20 mouse cellular contexts compared by ENCODE assay signal in the genomic region with DNA sequence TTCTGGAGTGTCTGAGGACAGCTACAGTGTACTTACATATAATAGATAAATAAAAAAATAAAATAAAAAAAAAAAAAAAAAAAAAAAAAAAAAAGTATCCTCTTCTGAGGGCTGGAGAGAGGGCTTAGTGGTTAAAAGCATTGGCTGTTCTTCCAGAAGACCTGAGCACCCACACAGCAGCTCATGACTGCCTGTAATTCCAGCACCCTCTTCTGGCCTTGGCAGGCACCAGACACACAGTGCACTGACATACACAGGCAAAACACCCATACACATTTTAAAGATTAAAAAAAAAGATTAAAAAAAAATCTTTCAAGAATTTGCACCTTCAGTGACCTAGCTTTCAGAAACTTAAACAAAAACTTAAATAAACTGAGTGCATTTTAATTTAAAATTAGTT. TPM values are rescaled to one million over a fixed set of nuclear protein-coding genes. Genes with fewer than 3 reads are reported as not detected.
DNase-seq lines count a peak whose midpoint lies in the region; ATAC-seq and TF ChIP-seq lines count a peak whose summit lies in the region.
"Had no signal": no experiment of that assay in that cellular context is flagged by ENCODE, and none has a peak within 500 bp of the region (broad histone marks: within the 10 kb centered on the region; RNA-seq: fewer than 3 reads in every experiment).

No protein-coding gene starts in this region.

- H3K4me1 ChIP-seq in intestine, postnatal 0 days (replicated peaks; ENCODE audit: control insufficient read depth, insufficient read depth, low read length): no peaks in the 10 kb centered on the region
- no peaks in the 10 kb centered on the region for H3K4me1 ChIP-seq in intestine, embryonic 16.5 days (ENCODE audit: control insufficient read depth, insufficient read depth, low read length)
- H3K4me1 ChIP-seq in stomach, postnatal 0 days (replicated peaks; ENCODE audit: control insufficient read depth, insufficient read depth): no peaks in the 10 kb centered on the region
- H3K4me1 ChIP-seq: hindbrain, embryonic 10.5 days; limb, embryonic 15.5 days; neural tube, embryonic 12.5 days had no signal

- DNase-seq in thymus, postnatal 4 days: peak; percentile 29
- no peak for DNase-seq in thymus, postnatal 0 days (ENCODE audit: low spot score)
- DNase-seq in brain, embryonic 14.5 days (ENCODE audit: low read depth): peak; percentile 23
- DNase-seq in stomach, postnatal 0 days (ENCODE audit: low spot score): no peak
- DNase-seq in frontal cortex, adult 2 months (ENCODE audit: extremely low spot score in 1 of 2, low spot score in 1 of 2): no peak
- no peak for DNase-seq in testis, postnatal 10 days (ENCODE audit: low spot score)
- DNase-seq: cerebellum, adult 9-10 months; gastrocnemius, postnatal 14 days; lung, embryonic 14.5 days; lung, postnatal 4 days; right cerebral cortex, adult 18-20 months had no signal

- ATAC-seq in intestine, postnatal 0 days: no peak
- no peak for ATAC-seq in intestine, embryonic 16.5 days
- no peak for ATAC-seq in stomach, postnatal 0 days (ENCODE audit: low FRiP score, low TSS enrichment)

- TF ChIP-seq CTCF in intestine, postnatal 0 days (IDR thresholded peaks at IDR 0.05; ENCODE audit: low read depth): peak; percentile 21; the same call in 1 of the 2 replicates
- TF ChIP-seq CTCF in brain, embryonic 14.5 days (IDR thresholded peaks at IDR 0.05; ENCODE audit: borderline replicate concordance, extremely low read depth, insufficient read depth, insufficient read length): peak; percentile 20; the same call in 1 of the 2 replicates
- TF ChIP-seq CTCF in stomach, postnatal 0 days (IDR thresholded peaks at IDR 0.05; ENCODE audit: low read depth): peak; percentile 47

- no peaks in the 10 kb centered on the region for H3K27me3 ChIP-seq in intestine, postnatal 0 days (replicated peaks; ENCODE audit: control insufficient read depth, insufficient read depth, low read length)
- no peaks in the 10 kb centered on the region for H3K27me3 ChIP-seq in intestine, embryonic 16.5 days (replicated peaks; ENCODE audit: control insufficient read depth, insufficient read depth, low read length)
- no peaks in the 10 kb centered on the region for H3K27me3 ChIP-seq in stomach, postnatal 0 days (ENCODE audit: control insufficient read depth, insufficient read depth, low read length)
- H3K27me3 ChIP-seq: embryonic facial prominence, embryonic 13.5 days; limb, embryonic 15.5 days; neural tube, embryonic 12.5 days had no signal

- no peak for TF ChIP-seq POLR2A in brain, embryonic 14.5 days (IDR thresholded peaks at IDR 0.05; ENCODE audit: borderline replicate concordance, extremely low read depth, insufficient read depth, insufficient read length, poor library complexity, severe bottlenecking)

- H3K9ac ChIP-seq in intestine, postnatal 0 days (ENCODE audit: low read depth, low read length): no peak overlapping the region
- H3K9ac ChIP-seq in intestine, embryonic 16.5 days (ENCODE audit: low read depth, low read length): no peak overlapping the region
- no peak overlapping the region for H3K9ac ChIP-seq in stomach, postnatal 0 days (ENCODE audit: low read length)
- H3K9ac ChIP-seq: embryonic facial prominence, embryonic 13.5 days; limb, embryonic 15.5 days; lung, embryonic 14.5 days; neural tube, embryonic 12.5 days had no signal

- no peak overlapping the region for H3K27ac ChIP-seq in intestine, postnatal 0 days (ENCODE audit: low read depth, low read length)
- H3K27ac ChIP-seq in intestine, embryonic 16.5 days (ENCODE audit: low read length): no peak overlapping the region
- H3K27ac ChIP-seq in stomach, postnatal 0 days (replicated peaks): no peak overlapping the region
- H3K27ac ChIP-seq: embryonic facial prominence, embryonic 13.5 days; hindbrain, embryonic 10.5 days; limb, embryonic 15.5 days; neural tube, embryonic 12.5 days had no signal

- H3K9me3 ChIP-seq in intestine, postnatal 0 days (ENCODE audit: control insufficient read depth): no peaks in the 10 kb centered on the region
- H3K9me3 ChIP-seq in intestine, embryonic 16.5 days (ENCODE audit: control insufficient read depth, low read length): no peaks in the 10 kb centered on the region
- H3K9me3 ChIP-seq in stomach, postnatal 0 days (ENCODE audit: control insufficient read depth, low read length): no peaks in the 10 kb centered on the region
- H3K9me3 ChIP-seq: embryonic facial prominence, embryonic 13.5 days; G1E; hindbrain, embryonic 10.5 days; limb, embryonic 15.5 days; neural tube, embryonic 12.5 days had no signal

- no peak overlapping the region for H3K4me2 ChIP-seq in intestine, postnatal 0 days (replicated peaks; ENCODE audit: low read depth)
- H3K4me2 ChIP-seq in intestine, embryonic 16.5 days (ENCODE audit: low read depth, low read length): no peak overlapping the region
- no peak overlapping the region for H3K4me2 ChIP-seq in stomach, postnatal 0 days (replicated peaks; ENCODE audit: low read depth)
- H3K4me2 ChIP-seq: embryonic facial prominence, embryonic 13.5 days; limb, embryonic 15.5 days; lung, embryonic 14.5 days; midbrain, embryonic 11.5 days; neural tube, embryonic 12.5 days had no signal

- no peaks in the 10 kb centered on the region for H3K36me3 ChIP-seq in intestine, postnatal 0 days (ENCODE audit: control insufficient read depth, insufficient read depth)
- H3K36me3 ChIP-seq in intestine, embryonic 16.5 days (ENCODE audit: control insufficient read depth, insufficient read depth, low read length): no peaks in the 10 kb centered on the region
- no peaks in the 10 kb centered on the region for H3K36me3 ChIP-seq in stomach, postnatal 0 days (ENCODE audit: control insufficient read depth, insufficient read depth, low read length)
- H3K36me3 ChIP-seq: embryonic facial prominence, embryonic 13.5 days; G1E; hindbrain, embryonic 10.5 days; limb, embryonic 15.5 days; neural tube, embryonic 12.5 days had no signal

- H3K4me3 ChIP-seq in intestine, postnatal 0 days (ENCODE audit: low read depth, low read length): no peak overlapping the region
- H3K4me3 ChIP-seq in intestine, embryonic 16.5 days (ENCODE audit: low read length): no peak overlapping the region
- no peak overlapping the region for H3K4me3 ChIP-seq in stomach, postnatal 0 days (ENCODE audit: low read depth, low read length)
- H3K4me3 ChIP-seq: embryonic facial prominence, embryonic 13.5 days; hindbrain, embryonic 10.5 days; limb, embryonic 15.5 days; neural tube, embryonic 12.5 days had no signal

- TF ChIP-seq EP300 in stomach, postnatal 0 days (optimal IDR thresholded peaks at IDR 0.05): no peak

RNA-seq across cellular contexts. Expression of gene Msh4, which starts 19.6 kb away (rescaled TPM):
- polyA plus RNA-seq in intestine, postnatal 0 days (2015; fragmentation: Nextera tagmentation; extraction: Ambion mirVana): 0.04 and 0.05 TPM in 2 replicates
- 0.06 and 0.07 TPM in 2 replicates for polyA plus RNA-seq in intestine, embryonic 16.5 days (2015; fragmentation: Nextera tagmentation; extraction: Ambion mirVana)
- 0.13 and 0.30 TPM in 2 replicates for polyA plus RNA-seq in thymus, postnatal 0 days (2015; fragmentation: Nextera tagmentation; extraction: Ambion mirVana)
- polyA plus RNA-seq in brain, embryonic 14.5 days (2012; rRNA removed): 0.11 and 0.22 TPM in 2 replicates
- polyA plus RNA-seq in stomach, postnatal 0 days (2015; fragmentation: Nextera tagmentation; extraction: Ambion mirVana): 0.04 and 0.10 TPM in 2 replicates
- polyA plus RNA-seq in frontal cortex, adult 2 months (2012; rRNA removed): 0.04 and 0.06 TPM in 2 replicates
- polyA plus RNA-seq: G1E; midbrain, embryonic 11.5 days had no signal

RNA-seq across cellular contexts. Expression of gene Rabggtb, which starts 26.5 kb away (rescaled TPM):
- polyA plus RNA-seq in intestine, postnatal 0 days (2015; fragmentation: Nextera tagmentation; extraction: Ambion mirVana): 36.3 and 36.7 TPM in 2 replicates
- polyA plus RNA-seq in intestine, embryonic 16.5 days (2015; fragmentation: Nextera tagmentation; extraction: Ambion mirVana): 49.4 and 54.2 TPM in 2 replicates
- 43.3 and 45.5 TPM in 2 replicates for polyA plus RNA-seq in thymus, postnatal 0 days (2015; fragmentation: Nextera tagmentation; extraction: Ambion mirVana)
- polyA plus RNA-seq in brain, embryonic 14.5 days (2012; rRNA removed): 65.9 and 84.1 TPM in 2 replicates
- 27.5 and 29.8 TPM in 2 replicates for polyA plus RNA-seq in stomach, postnatal 0 days (2015; fragmentation: Nextera tagmentation; extraction: Ambion mirVana)
- 66.9 and 73.9 TPM in 2 replicates for polyA plus RNA-seq in frontal cortex, adult 2 months (2012; rRNA removed)

RNA-seq across cellular contexts. Expression of gene Asb17, which starts 42.3 kb away (rescaled TPM):
- not detected in 2 replicates for polyA plus RNA-seq in intestine, postnatal 0 days (2015; fragmentation: Nextera tagmentation; extraction: Ambion mirVana)
- 0.05 TPM in 1 of 2 replicates, not detected in the other for polyA plus RNA-seq in intestine, embryonic 16.5 days (2015; fragmentation: Nextera tagmentation; extraction: Ambion mirVana)
- polyA plus RNA-seq in thymus, postnatal 0 days (2015; fragmentation: Nextera tagmentation; extraction: Ambion mirVana): not detected in 2 replicates
- polyA plus RNA-seq in brain, embryonic 14.5 days (2012; rRNA removed): 0.08 TPM in 1 of 2 replicates, not detected in the other
- polyA plus RNA-seq in stomach, postnatal 0 days (2015; fragmentation: Nextera tagmentation; extraction: Ambion mirVana): 0.08 and 0.12 TPM in 2 replicates
- not detected in 2 replicates for polyA plus RNA-seq in frontal cortex, adult 2 months (2012; rRNA removed)
- polyA plus RNA-seq: small intestine, adult 2 months had no signal

RNA-seq across cellular contexts. Expression of gene Acadm, which starts 58.1 kb away (rescaled TPM):
- polyA plus RNA-seq in intestine, postnatal 0 days (2015; fragmentation: Nextera tagmentation; extraction: Ambion mirVana): 148 and 153 TPM in 2 replicates
- polyA plus RNA-seq in intestine, embryonic 16.5 days (2015; fragmentation: Nextera tagmentation; extraction: Ambion mirVana): 146 and 152 TPM in 2 replicates
- polyA plus RNA-seq in thymus, postnatal 0 days (2015; fragmentation: Nextera tagmentation; extraction: Ambion mirVana): 69.3 and 70.5 TPM in 2 replicates
- 45.4 and 59.9 TPM in 2 replicates for polyA plus RNA-seq in brain, embryonic 14.5 days (2012; rRNA removed)
- polyA plus RNA-seq in stomach, postnatal 0 days (2015; fragmentation: Nextera tagmentation; extraction: Ambion mirVana): 85.5 and 88.0 TPM in 2 replicates
- polyA plus RNA-seq in frontal cortex, adult 2 months (2012; rRNA removed): 81.7 and 90.0 TPM in 2 replicates

Comparison
In these comparisons a context has a peak if more than half of its experiments do, and no peak if none do; other contexts are left out.
1. DNase-seq: peak in thymus, postnatal 4 days (single experiment) and brain, embryonic 14.5 days (single experiment); none in thymus, postnatal 0 days (single experiment), stomach, postnatal 0 days (single experiment), frontal cortex, adult 2 months (0 of 2) and testis, postnatal 10 days (single experiment).
2. Peak in every context shown above with its lines, with median percentiles within 50 percentile points of each other: CTCF ChIP-seq.